Mouse (Mus musculus) gastrocnemius, postnatal 36 days (tissue): ENCODE data around the gene Foxp1. TPM values are rescaled to one million over a fixed set of nuclear protein-coding genes. Genes with fewer than 3 reads are reported as not detected.
A peak's percentile ranks its signal among the peaks of the same experiment; 100 is the strongest.

Source experiments
- DNase-seq, 2 experiments: peaks; one replicate each; pipeline ENCODE4 v3.0.0; 2022
- intact Hi-C: fragments of 180-260 bp; cut with DNase I; formaldehyde crosslinking; loops from one replicate; pipeline ENCODE4 v1.15.1; 2025
- total RNA-seq, 2 experiments: library from RNA; stranded (reverse); gene quantifications; 2 replicates each; pipeline ENCODE4 v1.2.3; 2021

Gene Foxp1
- total RNA-seq, 2 experiments from 2014 or later = 15.9 to 18.4 TPM

GRCm38 (mm10) chr6:99201271-99201705 is 321.2 kb downstream of the Foxp1 start:
- DNase-seq = no peak
- intact Hi-C loops = no loop called here

GRCm38 (mm10) chr6:99200656-99201055 is 321.9 kb downstream of the Foxp1 start:
- no peak for DNase-seq
- intact Hi-C loops = no loop called here

GRCm38 (mm10) chr6:99199277-99199676 is 323.2 kb downstream of the Foxp1 start:
- DNase-seq = no peak
- intact Hi-C loops = no loop called here

- no peak for DNase-seq
- intact Hi-C loops = no loop called here
Measured at GRCm38 (mm10) chr6:99193697-99194096, 328.8 kb downstream of the Foxp1 start.

- intact Hi-C loops = no loop called here
Measured at GRCm38 (mm10) chr6:99191636-99192137, 330.8 kb downstream of the Foxp1 start.

GRCm38 (mm10) chr6:99191041-99191635 is 331.4 kb downstream of the Foxp1 start:
- intact Hi-C loops = no loop called here
- no peak for DNase-seq

More at GRCm38 (mm10) chr6:99191636-99192137, 330.8 kb downstream of the Foxp1 start:
- DNase-seq = no peak

- DNase-seq = no peak
- intact Hi-C loops = no loop called here
Measured at GRCm38 (mm10) chr6:99189967-99190366, 332.6 kb downstream of the Foxp1 start.

GRCm38 (mm10) chr6:99188366-99189216 is 333.9 kb downstream of the Foxp1 start:
- no peak for DNase-seq
- intact Hi-C loops = no loop called here

GRCm38 (mm10) chr6:99187914-99188313 is 334.6 kb downstream of the Foxp1 start:
- intact Hi-C loops = no loop called here

GRCm38 (mm10) chr6:99187415-99187814 is 335.1 kb downstream of the Foxp1 start:
- DNase-seq = no peak
- intact Hi-C loops = no loop called here

More at GRCm38 (mm10) chr6:99187914-99188313, 334.6 kb downstream of the Foxp1 start:
- no peak for DNase-seq

- intact Hi-C loops = no loop called here
- no peak for DNase-seq
Measured at GRCm38 (mm10) chr6:99186569-99186968, 336.0 kb downstream of the Foxp1 start.

GRCm38 (mm10) chr6:99185797-99186196 is 336.7 kb downstream of the Foxp1 start:
- intact Hi-C loops = no loop called here
- DNase-seq = no peak

- intact Hi-C loops = no loop called here
- no peak for DNase-seq
Measured at GRCm38 (mm10) chr6:99184051-99184450, 338.5 kb downstream of the Foxp1 start.

- intact Hi-C loops = no loop called here
- DNase-seq = no peak
Measured at GRCm38 (mm10) chr6:99182777-99183176, 339.7 kb downstream of the Foxp1 start.

- intact Hi-C loops = no loop called here
- DNase-seq = no peak
Measured at GRCm38 (mm10) chr6:99176216-99176615, 346.3 kb downstream of the Foxp1 start.

GRCm38 (mm10) chr6:99175377-99175776 is 347.1 kb downstream of the Foxp1 start:
- DNase-seq = peak in 1 of 2 experiments; percentile 13
- intact Hi-C loops = no loop called here

GRCm38 (mm10) chr6:99173902-99174210 is 348.7 kb downstream of the Foxp1 start:
- intact Hi-C loops = no loop called here
- no peak for DNase-seq

GRCm38 (mm10) chr6:99173066-99173901 is 349.2 kb downstream of the Foxp1 start:
- no peak for DNase-seq
- intact Hi-C loops = no loop called here

GRCm38 (mm10) chr6:99172589-99172986 is 349.9 kb downstream of the Foxp1 start:
- intact Hi-C loops = no loop called here
- DNase-seq = no peak

GRCm38 (mm10) chr6:99171901-99172588 is 350.5 kb downstream of the Foxp1 start:
- intact Hi-C loops = no loop called here
- no peak for DNase-seq
